ENCODE assay signal across 9 mouse cellular contexts in genomic region chr6:85154861-85155528, GRCm38 (mm10). TPM values are rescaled to one million over a fixed set of nuclear protein-coding genes. Genes with fewer than 3 reads are reported as not detected.
A peak's percentile ranks its signal among the peaks of the same experiment; 100 is the strongest.
DNase-seq lines count a peak whose midpoint lies in the region; ATAC-seq and TF ChIP-seq lines count a peak whose summit lies in the region.
"Had no signal": no experiment of that assay in that cellular context is flagged by ENCODE, and none has a peak within 500 bp of the region (broad histone marks: within the 10 kb centered on the region; RNA-seq: fewer than 3 reads in every experiment).

No protein-coding gene starts in this region.

- no peak overlapping the region for H3K27ac ChIP-seq in hindbrain, embryonic 16.5 days (ENCODE audit: low read depth, low read length)
- no peak overlapping the region for H3K27ac ChIP-seq in midbrain, postnatal 0 days (ENCODE audit: low read depth, low read length)

- H3K36me3 ChIP-seq in hindbrain, embryonic 16.5 days (ENCODE audit: control insufficient read depth, insufficient read depth, low read length), result no peaks in the 10 kb centered on the region
- no peaks in the 10 kb centered on the region for H3K36me3 ChIP-seq in midbrain, postnatal 0 days (ENCODE audit: insufficient read depth, low read length)

- no peaks in the 10 kb centered on the region for H3K4me1 ChIP-seq in hindbrain, embryonic 16.5 days (ENCODE audit: control insufficient read depth, insufficient read depth, low read depth, low read length)
- H3K4me1 ChIP-seq in midbrain, postnatal 0 days (ENCODE audit: insufficient read depth, low read length), result 0 out of 2 replicates have a peak, but pooled peaks cover 5% of the 10 kb centered on the region

- DNase-seq in cerebellum, postnatal 14 days, result peak; percentile 36 to 56
- no peak for DNase-seq in cerebellum, adult 9-11 months
- DNase-seq in adrenal gland, postnatal 14 days, result peak; percentile 65
- peak; percentile 58 for DNase-seq in forelimb bud, embryonic 11.5 days (ENCODE audit: low read depth, low spot score)
- DNase-seq in liver, result peak; percentile 37
- DNase-seq in midbrain, postnatal 0 days (ENCODE audit: low spot score), result peak; percentile 47
- peak; percentile 23 to 63 for DNase-seq in urinary bladder, postnatal 4 days (ENCODE audit: low spot score in 2 of 2)

- peak overlapping the region; percentile 87 for H3K4me2 ChIP-seq in hindbrain, embryonic 16.5 days (ENCODE audit: low read length)
- peak overlapping the region; percentile 67 for H3K4me2 ChIP-seq in midbrain, postnatal 0 days (ENCODE audit: low read depth, low read length, poor library complexity, severe bottlenecking)

- H3K4me3 ChIP-seq in hindbrain, embryonic 16.5 days (ENCODE audit: low read length), result peak overlapping the region; percentile 44
- H3K4me3 ChIP-seq in midbrain, postnatal 0 days (ENCODE audit: low read depth, low read length), result peak overlapping the region; percentile 35

- H3K27me3 ChIP-seq in hindbrain, embryonic 16.5 days (replicated peaks; ENCODE audit: control insufficient read depth, insufficient read depth, low read length), result no peaks in the 10 kb centered on the region
- no peaks in the 10 kb centered on the region for H3K27me3 ChIP-seq in midbrain, postnatal 0 days (ENCODE audit: insufficient read depth, low read length)

- no peaks in the 10 kb centered on the region for H3K9me3 ChIP-seq in hindbrain, embryonic 16.5 days (ENCODE audit: control insufficient read depth, low read length)
- no peaks in the 10 kb centered on the region for H3K9me3 ChIP-seq in midbrain, postnatal 0 days (ENCODE audit: low read length)

- 1% methylated on average over 34 of the region's 34 CpGs for WGBS in hindbrain, embryonic 16.5 days
- under 1% methylated on average over 34 of the region's 34 CpGs for WGBS in midbrain, postnatal 0 days

- H3K9ac ChIP-seq in hindbrain, embryonic 16.5 days (ENCODE audit: low read depth, low read length), result peak overlapping the region; percentile 66
- H3K9ac ChIP-seq in midbrain, postnatal 0 days (replicated peaks; ENCODE audit: low read length, poor library complexity, severe bottlenecking), result 0 out of 2 replicates have a peak overlapping the region, but pooled peaks have one; percentile 24

- ATAC-seq in hindbrain, embryonic 16.5 days, result peak; percentile 58
- no peak for ATAC-seq in midbrain, postnatal 0 days (ENCODE audit: low FRiP score)

- peak; percentile 66 for TF ChIP-seq CTCF in midbrain, postnatal 0 days (IDR thresholded peaks at IDR 0.05)

RNA-seq across cellular contexts. Expression of gene Spr, which starts 17.4 kb away (rescaled TPM):
- 60.3 and 64.5 TPM in 2 replicates for total RNA-seq in adrenal gland, postnatal 14 days (2021)
- polyA plus RNA-seq in hindbrain, embryonic 16.5 days (2015; fragmentation: Nextera tagmentation; extraction: Ambion mirVana), result 36.5 and 37.1 TPM in 2 replicates
- 29.0 and 32.5 TPM in 2 replicates for total RNA-seq in midbrain, postnatal 0 days (2014; rRNA removed)
- polyA plus RNA-seq in midbrain, postnatal 0 days (2015; fragmentation: Nextera tagmentation; extraction: Ambion mirVana), result 28.4 and 32.9 TPM in 2 replicates

RNA-seq across cellular contexts. Expression of gene Emx1, which starts 32.2 kb away (rescaled TPM):
- not detected in 2 replicates for total RNA-seq in adrenal gland, postnatal 14 days (2021)
- 1.1 TPM in 1 of 2 replicates, not detected in the other for polyA plus RNA-seq in hindbrain, embryonic 16.5 days (2015; fragmentation: Nextera tagmentation; extraction: Ambion mirVana)
- total RNA-seq in midbrain, postnatal 0 days (2014; rRNA removed), result 0.88 and 2.6 TPM in 2 replicates
- polyA plus RNA-seq in midbrain, postnatal 0 days (2015; fragmentation: Nextera tagmentation; extraction: Ambion mirVana), result 0.58 and 0.64 TPM in 2 replicates
- total RNA-seq: MEL had no signal
